Mouse (Mus musculus) embryo, embryonic 10 days (tissue): ENCODE measurements at regions not wholly inside any gene's neighbourhood (a gene's known extent, or its start where the extent isn't known, plus 50 kb on each side); places are given as distances from the start of the nearest gene placed in this dataset.
A peak's percentile ranks its signal among the peaks of the same experiment; 100 is the strongest.

Experiments used
- DNase-seq: peaks from one replicate; pipeline ENCODE4 v3.0.0-alpha.2; 2015; ENCODE audit warnings: low spot score

DNA sequence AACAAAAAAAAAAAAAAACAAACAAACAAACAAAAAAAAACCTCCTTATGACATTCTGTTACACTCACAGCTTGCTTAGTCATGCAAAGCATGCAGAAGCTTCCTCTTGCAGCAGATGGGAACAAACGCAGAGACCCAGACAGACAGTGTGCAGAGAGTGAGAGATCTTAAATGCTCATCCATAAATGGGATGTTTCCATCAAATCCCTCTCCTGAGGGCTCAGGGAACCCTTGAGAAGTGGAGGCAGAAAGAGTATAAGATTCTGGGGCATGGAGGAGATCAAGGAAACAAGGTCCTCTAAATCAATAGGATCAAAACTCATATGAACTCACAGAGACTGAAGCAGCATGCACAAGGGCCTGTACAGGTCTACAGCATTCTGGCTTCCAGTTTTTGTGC lies 52.5 kb downstream of the Adm start:
- no peak for DNase-seq

DNA sequence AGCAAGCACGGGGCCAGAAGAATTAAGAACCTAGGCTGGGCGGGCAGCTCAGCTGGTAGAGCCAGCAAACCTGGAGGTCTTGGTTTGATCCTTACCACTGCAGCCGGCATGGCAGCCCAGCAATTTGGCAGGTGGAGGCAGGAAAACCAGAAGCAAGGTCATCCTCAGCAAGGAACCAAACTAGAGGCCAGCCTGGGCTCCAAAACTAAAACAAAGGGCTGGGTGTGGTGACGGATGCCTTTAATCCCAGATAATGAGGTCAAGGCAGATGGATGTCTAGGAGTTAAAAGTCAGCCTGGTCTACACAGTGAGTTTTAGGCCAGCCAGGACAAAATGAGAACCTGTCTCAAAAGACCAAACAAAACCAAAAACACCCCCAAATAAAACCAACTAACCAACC lies 55.5 kb downstream of the Adm start:
- no peak for DNase-seq

DNA sequence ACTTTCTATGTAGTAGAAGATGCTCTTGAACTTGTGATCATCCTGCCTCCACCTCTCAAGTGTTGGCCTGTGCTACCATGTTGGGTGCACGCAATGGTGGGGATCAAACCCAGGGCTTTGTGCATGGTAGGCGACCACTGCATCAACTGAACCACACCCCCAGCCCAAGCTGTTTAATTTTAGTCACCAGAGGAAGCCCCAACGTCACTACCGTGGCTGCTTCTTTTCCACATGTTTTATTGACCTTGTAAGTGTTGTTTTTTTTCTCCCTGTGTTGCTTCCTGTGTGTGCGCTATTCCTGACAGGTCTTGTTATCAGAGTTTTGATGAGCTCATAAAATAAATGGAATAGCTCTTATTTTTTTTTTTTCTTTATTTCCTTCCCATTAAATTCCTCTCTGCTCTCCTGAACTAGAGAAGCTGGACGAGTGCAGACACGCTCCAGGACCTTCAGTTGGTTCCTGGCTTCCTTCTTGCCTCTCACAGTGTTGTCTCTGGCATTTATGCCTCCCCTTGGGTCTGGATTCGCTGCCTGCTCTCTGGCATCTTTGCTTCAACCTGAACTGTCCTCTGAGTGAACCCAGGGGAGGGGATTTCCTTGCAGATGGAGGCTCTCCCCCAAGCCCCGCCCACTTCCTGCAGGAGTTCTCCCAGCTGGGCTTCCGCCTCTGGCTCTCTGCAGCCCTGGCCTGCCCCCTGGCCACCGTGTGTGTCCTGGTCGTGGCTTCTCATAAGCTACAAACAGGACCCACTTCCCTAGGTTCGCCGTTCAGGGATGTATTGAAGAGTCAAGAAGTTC lies 61.6 kb downstream of the Adm start:
- DNase-seq, result peak; percentile 88

DNA sequence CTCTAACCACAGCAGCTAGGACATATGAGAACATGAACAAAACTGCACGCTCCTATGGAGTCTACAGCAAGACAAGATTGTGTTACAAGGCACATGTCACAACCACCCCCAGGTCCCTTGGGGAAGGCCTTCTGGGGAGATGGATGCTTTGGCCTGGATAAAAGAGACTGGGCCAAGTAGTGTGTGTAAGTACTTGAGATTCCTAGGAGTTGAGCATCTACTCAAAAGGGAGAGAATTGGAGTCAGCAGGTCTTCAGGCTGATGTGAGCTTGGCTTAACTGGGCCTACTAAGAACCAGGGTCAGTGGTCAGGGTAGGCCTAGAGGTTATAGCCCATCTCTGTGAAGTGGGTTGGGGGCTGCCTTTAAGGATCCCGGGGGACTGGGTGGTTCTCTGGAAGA lies 62.8 kb downstream of the Adm start:
- DNase-seq, result no peak

DNA sequence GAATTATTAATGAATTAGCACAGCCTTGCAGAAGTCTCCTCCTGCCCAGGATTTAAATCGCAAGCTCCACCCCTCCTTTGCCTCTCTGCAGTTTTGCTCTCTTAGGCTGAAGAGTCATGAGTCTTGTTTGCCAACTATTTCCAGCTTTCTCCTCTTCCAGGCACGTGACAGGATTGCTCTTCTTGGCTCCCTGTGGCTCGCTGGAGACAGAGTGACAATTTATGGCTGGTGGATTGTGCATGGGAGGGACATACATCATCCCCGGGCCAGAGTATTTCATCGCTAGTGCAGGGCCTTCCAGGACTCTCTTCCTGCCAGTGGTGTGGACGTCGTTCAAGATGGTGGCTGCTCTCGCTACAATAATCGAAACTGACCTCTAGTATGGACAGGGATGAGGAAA lies 63.4 kb downstream of the Adm start:
- DNase-seq, result no peak

DNA sequence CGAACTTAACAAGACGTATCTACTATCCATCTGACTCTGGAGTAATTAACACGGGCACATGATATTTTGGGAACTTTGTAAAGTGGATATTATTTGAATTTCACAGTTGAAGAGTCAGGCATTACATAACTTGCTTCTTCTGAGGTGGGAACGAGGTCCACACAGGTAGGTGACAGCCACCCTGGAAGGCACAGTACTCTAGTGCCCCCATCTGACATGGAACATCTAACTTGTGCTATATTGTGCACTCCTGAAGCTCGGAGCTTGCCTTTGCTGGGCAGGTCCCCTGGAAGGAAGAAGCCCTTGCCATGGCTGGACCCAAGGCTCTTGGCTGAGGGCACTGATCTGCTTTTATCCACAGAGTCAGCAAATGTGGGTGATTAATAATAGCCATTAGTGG lies 66.8 kb downstream of the Adm start:
- DNase-seq, result no peak

DNA sequence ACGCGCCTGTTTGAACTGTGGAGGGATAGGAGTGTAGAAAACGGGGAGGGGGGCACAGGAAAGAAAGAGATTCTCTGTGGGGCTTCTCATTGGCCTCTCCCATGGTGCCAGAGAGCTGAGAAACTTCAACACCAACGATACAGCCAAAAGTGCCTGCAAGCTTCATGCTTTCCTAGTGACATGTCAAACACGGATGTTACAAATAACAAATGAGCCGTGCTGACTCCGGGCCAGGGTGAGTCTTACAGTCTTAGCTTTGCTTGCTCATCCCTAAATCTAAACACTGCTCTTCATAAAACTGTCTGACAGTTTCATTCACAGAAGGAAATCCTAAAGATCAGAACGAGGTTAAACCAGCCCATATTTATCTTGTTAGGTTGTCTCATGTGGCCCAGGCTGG lies 68.3 kb downstream of the Adm start:
- no peak for DNase-seq

DNA sequence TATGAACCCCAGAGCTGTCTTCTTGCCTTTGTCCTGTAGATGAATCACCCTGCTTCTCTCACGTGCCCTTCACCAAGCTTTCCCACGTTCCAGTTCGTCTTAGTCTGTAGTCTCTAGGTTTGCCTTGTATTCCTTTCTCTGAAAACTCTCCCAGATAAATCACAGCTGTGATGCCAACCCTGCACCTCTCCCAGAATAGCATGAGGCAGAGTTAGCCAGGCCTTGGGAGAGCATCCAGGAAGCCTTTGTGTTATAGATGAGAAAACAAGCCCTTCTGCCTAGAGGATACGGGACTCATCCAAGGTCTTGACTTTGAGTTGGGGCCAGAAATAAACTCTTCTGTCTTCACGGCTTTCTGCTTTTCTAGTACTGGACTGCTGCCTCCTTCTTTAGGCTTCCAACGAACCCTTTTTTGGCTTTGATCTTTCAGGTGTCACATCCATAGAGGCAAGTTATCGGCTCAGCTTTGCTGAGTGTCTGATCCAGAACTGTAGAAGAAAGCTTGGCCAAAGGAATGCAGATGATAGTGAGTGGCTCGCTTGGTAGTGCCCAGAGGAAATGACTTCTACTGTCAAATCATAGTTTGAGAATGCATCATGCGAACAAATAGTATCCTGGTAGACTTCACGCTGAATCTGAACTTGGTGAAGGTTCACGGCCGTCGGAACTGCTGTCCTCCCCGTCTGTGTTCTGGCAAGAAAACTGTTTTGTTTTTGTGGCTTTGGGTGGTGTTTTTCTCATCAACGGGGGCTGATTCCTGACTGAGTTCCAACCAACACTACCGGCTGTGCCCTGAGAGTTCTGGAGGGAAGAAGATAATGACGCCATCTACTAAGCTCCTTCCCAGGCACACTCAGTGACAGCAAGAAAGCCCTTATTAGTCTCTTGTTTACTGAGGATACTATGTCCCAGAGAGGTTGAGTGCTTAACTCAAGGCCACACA lies 69.5 kb upstream of the Ampd3 start:
- no peak for DNase-seq

DNA sequence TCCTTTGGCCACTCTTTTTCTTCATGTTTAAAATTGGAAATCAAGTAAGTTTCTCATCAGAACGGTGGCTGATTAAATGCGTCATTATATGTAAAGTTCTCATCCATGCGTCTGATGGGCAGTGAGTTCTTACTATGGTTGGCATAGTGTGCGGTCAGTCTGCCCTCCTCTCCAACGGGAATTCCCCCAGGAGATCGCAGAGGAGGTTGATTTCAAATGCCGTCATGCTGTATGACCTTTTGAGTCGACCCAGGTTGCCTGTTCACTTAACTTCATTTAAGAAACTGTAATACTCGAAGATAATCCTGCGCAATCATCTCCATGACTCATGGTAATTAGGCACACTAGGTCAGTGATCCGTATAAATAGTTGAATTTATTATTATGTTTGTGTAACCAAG lies 68.4 kb upstream of the Ampd3 start:
- no peak for DNase-seq

DNA sequence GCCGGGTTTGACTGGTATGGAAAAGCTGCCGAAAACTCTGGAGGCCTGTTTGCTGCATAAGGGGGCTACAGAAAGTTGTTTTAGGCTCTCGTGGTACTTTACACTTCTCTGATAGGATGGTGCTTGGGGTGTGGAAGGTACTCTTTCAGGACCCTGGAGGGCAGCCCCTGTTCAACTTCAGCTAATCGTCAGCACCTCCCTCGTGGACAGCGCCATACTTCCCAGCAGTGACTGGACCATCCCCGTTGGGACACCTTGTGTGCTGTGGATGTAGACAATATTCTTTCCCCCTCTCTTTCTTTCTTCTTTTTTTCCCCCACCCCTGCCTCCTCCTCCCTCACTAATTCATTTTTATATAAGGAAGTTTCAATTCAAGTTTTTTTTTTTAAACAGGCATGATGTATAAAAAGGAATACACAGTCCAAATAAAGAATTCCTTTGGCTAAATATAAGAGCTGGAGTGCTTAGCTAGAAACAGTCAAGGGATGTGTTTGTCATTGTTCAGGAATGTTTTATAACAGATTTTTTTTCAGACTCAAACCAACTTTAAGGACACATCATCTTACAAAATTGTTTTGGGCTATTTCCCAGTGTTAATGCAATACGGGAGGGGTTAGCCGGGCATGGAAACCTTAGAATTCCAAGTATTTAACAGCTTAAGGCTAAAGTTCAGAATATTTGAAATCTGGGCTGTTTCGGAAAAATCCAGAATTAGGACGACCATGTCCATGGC lies 66.2 kb upstream of the Ampd3 start:
- DNase-seq, result peak; percentile 82

DNA sequence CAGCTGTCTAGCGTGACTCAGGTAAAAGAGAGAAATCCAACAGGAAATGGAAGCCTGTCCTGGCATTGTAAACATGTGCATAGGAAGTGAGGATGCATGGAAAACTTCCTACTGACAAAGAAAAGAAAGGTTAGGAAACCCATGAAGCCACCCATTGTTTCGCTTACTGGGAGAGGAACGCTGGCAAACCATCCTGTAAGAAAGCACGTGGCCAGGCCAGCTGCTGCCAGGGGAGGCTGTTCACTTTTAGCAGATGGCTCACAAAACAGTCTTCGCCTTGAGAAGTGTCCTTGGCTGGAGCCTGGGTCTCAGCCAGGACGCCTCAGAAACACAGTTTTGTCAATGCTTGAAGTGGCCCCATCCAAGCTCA lies 65.6 kb upstream of the Ampd3 start:
- DNase-seq, result no peak

DNA sequence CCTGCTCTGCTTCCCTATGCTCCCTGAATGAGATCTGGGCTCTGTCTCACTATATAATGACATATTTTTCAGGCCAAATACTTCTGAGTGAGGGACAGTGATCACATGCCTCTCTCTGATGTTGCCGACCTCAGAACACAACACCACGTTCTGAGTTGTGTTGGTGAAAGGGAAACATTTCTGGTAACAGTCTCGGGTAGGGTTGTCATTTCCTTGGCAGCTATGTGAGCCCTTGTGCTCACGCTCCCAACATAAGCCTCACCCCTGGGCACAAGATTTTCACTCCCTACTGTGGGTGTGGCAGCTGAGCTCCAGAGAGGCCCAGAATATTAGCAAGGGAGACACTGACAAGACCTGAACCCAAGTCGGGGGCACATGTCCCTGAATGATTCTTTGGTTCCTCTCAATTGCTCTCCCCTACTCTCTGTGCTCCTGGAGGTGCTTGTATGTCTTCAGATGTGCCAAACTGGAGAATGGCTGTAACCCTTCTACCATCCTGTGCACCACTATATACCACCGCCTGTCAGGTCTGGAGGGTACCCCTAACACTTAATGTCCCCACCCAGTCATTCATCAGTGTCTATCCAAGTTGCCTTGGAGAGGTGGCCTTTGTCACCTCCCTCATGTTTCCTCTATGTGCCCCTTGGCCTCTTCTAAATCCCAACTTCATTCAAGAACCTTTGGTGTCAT lies 62.5 kb upstream of the Ampd3 start:
- no peak for DNase-seq

DNA sequence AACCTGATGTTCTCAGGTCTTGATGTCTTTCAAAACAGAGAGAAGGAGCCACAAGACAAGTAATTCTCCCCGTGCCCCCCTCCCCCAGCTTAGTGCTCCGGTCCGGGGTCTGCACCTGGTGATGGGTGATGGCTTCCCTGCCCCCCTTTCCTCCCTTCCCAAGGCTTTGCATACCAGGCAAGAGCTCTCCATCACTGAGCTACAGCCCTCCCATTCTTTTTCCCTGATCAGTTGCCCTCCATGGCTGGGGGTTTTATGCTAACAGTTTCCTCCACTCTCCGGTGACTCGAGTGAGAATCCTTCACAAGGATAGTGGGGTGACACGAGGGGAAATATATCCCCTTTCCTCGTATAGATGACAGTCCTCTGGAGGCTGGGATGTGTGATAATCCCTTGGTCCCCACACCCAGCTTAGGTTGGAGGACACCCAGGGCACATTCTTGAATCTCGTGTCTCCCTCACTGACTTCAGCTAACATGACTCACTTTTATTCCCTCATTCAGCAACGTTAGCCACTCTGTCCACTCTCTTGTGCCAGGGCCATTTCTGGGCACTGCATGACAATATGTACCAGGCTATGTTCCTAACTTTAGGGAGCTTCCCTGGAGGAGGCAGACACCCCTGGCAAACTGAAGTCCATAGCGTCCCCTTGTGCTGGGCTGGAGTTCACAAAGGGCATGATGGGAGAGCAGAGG lies 61.9 kb upstream of the Ampd3 start:
- DNase-seq, result no peak

DNA sequence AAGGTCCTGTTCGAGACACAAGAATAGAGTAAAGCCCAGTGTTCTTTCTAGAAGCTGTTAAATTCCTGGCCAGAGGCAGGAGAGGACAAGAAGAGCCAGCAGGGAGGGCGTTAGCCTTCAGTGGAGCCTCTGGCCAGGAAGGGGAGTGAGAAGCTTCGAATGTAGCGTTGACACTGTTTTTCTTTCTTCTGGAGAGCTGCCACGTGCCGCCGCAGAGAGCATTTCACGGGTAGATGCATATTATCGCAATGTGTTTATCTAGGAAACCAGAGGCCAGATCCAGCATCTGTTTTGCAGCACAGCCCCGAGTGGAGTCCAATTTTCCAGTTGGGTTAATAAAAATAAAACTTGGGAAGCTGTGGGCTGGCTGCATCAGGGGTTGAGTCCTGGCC lies 61.3 kb upstream of the Ampd3 start:
- DNase-seq, result no peak

DNA sequence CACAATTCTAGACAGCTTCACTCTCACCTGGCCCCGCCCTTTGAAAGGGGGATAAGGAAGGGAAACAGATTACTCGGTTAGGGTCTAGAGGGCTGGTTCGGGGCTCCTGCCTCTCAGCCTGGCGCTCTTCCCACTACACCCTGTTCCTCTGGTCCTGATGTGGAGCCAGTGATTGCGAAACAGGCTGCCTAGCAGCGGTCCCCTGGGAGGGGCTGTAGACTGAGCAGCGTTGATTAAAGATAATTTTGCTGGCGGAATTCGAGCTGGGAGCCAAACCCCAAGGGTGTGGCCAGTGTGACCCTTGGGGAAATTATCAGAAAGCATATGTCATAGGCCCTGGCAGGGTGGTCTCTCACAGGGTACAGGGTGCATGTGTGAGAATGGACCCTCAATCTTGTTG lies 59.9 kb upstream of the Ampd3 start:
- no peak for DNase-seq

DNA sequence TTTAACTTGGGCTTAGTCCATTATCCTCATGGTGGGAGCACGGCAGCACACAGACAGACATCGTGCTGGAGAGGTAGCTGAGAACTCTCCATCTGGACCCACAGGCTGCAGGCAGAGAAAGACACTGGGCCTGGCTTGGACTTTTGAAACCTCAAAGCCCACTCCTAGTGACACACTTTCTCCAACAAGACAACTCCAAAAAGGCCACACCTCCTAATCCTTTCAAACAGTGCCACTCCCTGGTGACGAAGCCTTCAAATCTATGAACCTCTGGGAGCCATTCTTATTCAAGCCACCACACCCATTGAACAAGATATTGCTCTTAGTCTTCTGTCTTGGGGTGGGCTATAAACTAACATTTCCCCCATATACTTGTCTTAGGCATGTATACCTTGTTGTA lies 59.2 kb upstream of the Ampd3 start:
- no peak for DNase-seq

DNA sequence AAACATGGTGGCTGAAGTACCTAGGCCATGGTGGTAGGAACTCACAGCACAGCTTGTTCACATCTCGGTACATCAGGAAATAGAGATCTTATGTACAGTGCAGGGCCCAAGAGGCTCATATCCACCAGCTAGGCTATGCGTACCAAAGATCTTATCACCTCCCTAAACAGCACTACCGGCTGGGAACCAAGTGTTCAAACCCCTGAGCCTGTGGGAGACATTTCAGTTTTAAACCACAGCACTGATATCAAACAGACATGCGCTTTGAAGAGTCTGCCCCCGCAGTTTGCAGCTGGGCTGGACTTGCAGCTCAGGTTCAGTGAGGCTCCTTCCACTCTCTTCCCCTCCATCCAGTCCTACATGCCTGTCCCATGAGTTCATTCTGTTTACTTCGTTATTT lies 58.4 kb upstream of the Ampd3 start:
- no peak for DNase-seq

DNA sequence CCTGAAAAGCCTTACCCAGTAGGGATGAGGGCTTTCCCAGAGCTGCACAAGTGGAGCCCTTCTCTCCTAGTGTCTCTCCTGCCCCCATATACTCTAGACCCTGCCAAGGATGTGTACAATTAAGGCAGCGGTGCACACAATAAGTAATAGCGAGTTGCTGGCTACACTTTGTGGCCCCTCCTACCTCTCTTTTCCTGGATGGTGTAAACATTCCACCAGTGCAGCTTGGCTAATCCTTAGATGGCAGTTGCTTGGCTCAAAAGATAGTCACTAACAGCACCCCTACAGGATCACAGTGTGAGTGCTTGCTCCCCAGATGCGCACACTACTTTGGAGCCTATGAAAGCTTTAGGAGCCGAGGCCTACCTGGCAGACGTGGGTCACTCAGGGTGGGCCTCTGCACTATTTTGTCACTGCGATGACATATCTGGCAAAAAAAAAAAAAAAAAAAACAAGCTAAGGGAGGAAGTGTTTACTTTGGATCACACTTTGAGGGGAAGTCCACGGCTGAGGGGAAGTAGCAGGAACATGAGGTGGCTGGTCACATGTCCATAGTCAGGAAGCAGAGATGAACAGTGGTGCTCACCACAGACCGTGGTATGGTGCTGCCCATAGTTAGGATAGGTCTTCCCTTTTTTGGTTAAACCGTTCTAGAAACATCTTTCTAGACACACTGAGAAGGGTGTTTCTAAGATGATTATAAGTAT lies 57.6 kb upstream of the Ampd3 start:
- no peak for DNase-seq

DNA sequence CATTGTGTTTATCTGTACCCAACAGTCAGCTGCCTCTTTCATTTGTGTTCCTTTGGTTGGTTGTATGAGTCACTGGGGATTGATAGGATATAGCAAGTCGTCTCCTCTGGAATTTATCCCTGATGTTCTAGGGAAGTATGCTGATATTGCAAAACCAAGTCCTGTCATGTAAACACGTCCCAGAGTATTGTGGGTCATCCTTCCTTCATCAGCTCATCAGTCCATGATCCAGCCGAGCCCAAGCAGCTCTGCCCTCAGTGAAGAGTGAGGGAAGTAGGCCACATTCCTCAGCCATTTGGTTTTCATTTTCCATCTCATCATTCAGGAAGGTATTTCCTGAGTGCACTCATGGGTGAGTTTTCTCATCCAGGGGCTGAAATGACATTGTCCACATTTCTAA lies 54.3 kb upstream of the Ampd3 start:
- no peak for DNase-seq

DNA sequence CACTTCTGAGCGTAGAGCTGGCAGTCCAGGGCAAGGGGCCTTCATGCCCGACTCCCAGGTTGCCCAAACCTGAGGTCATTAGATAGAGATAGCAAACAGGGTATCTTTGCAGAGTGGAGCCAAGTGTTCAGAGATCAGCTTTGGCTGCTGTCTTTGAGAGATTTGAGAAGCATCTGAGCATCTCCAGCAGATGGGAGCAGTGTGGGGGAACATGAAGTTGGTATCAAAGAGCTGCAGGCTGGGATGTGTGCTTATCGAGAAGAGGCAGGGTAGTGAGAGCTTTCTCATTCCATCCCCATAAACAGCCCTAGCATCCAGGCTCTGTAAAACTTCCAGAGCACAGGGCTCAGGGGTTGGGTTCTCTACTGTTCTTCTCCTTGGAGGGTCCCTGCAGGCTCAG lies 52.9 kb upstream of the Ampd3 start:
- DNase-seq, result no peak

DNA sequence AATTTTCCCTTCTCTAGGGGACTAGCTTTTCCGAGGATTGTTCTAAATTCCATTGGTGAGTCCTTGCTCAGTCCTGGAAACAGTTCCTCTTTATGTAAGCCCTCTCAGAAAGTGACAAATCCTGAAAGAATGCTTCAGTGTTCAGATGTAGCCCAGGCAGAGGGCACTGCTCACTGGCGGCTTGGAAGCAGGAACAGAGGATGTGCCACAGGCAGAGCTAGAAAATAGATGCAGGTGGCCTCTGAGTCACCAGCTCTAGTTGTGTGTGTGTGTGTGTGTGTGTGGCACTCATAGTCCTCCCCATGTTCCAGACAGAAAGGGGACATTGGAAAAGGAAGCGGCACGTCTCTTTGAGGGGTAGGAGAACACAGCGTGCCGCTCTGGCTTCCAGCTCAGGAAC lies 52.5 kb upstream of the Ampd3 start:
- no peak for DNase-seq
